Mouse (Mus musculus) heart, embryonic 11.5 days (tissue): ENCODE data around the gene Fdxacb1. TPM values are rescaled to one million over a fixed set of nuclear protein-coding genes. Genes with fewer than 3 reads are reported as not detected.

ENCODE experiments used
- ATAC-seq: fragments of 200-750 bp; cut with Nextera tagmentation; replicated peaks from 2 replicates; pipeline ENCODE4 v1.8.0; 2017; ENCODE audit warnings: moderate library complexity; ENCODE audit not compliant: insufficient number of reproducible peaks, low FRiP score, low TSS enrichment
- H3K27ac ChIP-seq: fragments of 300-500 bp; sonication (generic); 2 replicates; pipeline ENCODE4 v1.5.1; 2014; ENCODE audit warnings: mild to moderate bottlenecking, low read depth, low read length
- H3K27me3 ChIP-seq: fragments of 300-500 bp; sonication (generic); 2 replicates; pipeline ENCODE4 v1.6.1; 2014; ENCODE audit warnings: mild to moderate bottlenecking, low read length, mixed read lengths; ENCODE audit not compliant: control insufficient read depth, insufficient read depth
- H3K36me3 ChIP-seq: fragments of 300-500 bp; sonication (generic); 2 replicates; pipeline ENCODE4 v1.6.1; 2014; ENCODE audit warnings: mild to moderate bottlenecking, low read length, moderate library complexity, mixed read lengths; ENCODE audit not compliant: control insufficient read depth, insufficient read depth
- H3K4me1 ChIP-seq: fragments of 300-500 bp; sonication (generic); 2 replicates; pipeline ENCODE4 v1.6.1; 2014; ENCODE audit warnings: low read length; ENCODE audit not compliant: control insufficient read depth, insufficient read depth
- H3K4me2 ChIP-seq: fragments of 300-500 bp; sonication (generic); 2 replicates; pipeline ENCODE4 v1.6.1; 2014; ENCODE audit warnings: mild to moderate bottlenecking, moderate library complexity
- H3K4me3 ChIP-seq: fragments of 300-500 bp; sonication (generic); 2 replicates; pipeline ENCODE4 v1.5.1; 2014; ENCODE audit warnings: low read depth, low read length
- H3K9ac ChIP-seq: fragments of 300-500 bp; sonication (generic); 2 replicates; pipeline ENCODE4 v1.6.1; 2014; ENCODE audit warnings: mild to moderate bottlenecking, low read depth, low read length, moderate library complexity
- H3K9me3 ChIP-seq: fragments of 300-500 bp; sonication (generic); replicated peaks from 2 replicates; pipeline ENCODE4 v1.6.1; 2016; ENCODE audit warnings: low read length; ENCODE audit not compliant: control insufficient read depth
- WGBS: fragments of 180-500 bp; shearing (Covaris S2); extraction: QIAGEN DNeasy Blood & Tissue Kit; methylation state at CpG from one replicate; pipeline ENCODE4 v1.1.7; 2014; ENCODE audit not compliant: insufficient replicate concordance; 5-methylcytosine and 5-hydroxymethylcytosine counted together
- polyA plus RNA-seq: library from polyadenylated mRNA; unstranded; fragments of >200 nt; fragmentation: Nextera tagmentation; extraction: Ambion mirVana; gene quantifications from 2 replicates; pipeline ENCODE4 v1.2.1, GENCODE M21; 2014

Fdxacb1 gene
- polyA plus RNA-seq, 1 experiment from 2014 or later = 9.9 TPM

GRCm38 (mm10) chr9:50819716-50820115 is 51.7 kb downstream of the Fdxacb1 start:
- no peak overlapping the region for H3K4me3 ChIP-seq

GRCm38 (mm10) chr9:50821651-50822050 is 53.6 kb downstream of the Fdxacb1 start:
- H3K4me3 ChIP-seq = no peak overlapping the region
- H3K36me3 ChIP-seq = peaks cover 6% of the 10 kb centered on the region
- ATAC-seq = no peak
- H3K9ac ChIP-seq = no peak overlapping the region
- H3K9me3 ChIP-seq = no peaks in the 10 kb centered on the region
- H3K27me3 ChIP-seq = no peaks in the 10 kb centered on the region
- H3K27ac ChIP-seq = no peak overlapping the region
- WGBS = 94% methylated on average over 6 of the region's 6 CpGs
- no peak overlapping the region for H3K4me2 ChIP-seq
- no peaks in the 10 kb centered on the region for H3K4me1 ChIP-seq

More at GRCm38 (mm10) chr9:50819716-50820115, 51.7 kb downstream of the Fdxacb1 start:
- WGBS = 88% methylated on average over 6 of the region's 6 CpGs
- Histone ChIP-seq H3K36me3 (peaks cover 9% of the 10 kb centered on the region), H3K27me3 (no peaks in the 10 kb centered on the region), H3K4me1 (no peaks in the 10 kb centered on the region), H3K9me3 (no peaks in the 10 kb centered on the region), H3K9ac (no peak overlapping the region), H3K4me2 (no peak overlapping the region), H3K27ac (no peak overlapping the region)
- no peak for ATAC-seq

- H3K4me2 ChIP-seq = no peak overlapping the region
- H3K4me3 ChIP-seq = no peak overlapping the region
- H3K4me1 ChIP-seq = no peaks in the 10 kb centered on the region
- WGBS = 94% methylated on average over 5 of the region's 5 CpGs
- no peak overlapping the region for H3K9ac ChIP-seq
- no peak for ATAC-seq
- peaks cover 6% of the 10 kb centered on the region for H3K36me3 ChIP-seq
- no peaks in the 10 kb centered on the region for H3K9me3 ChIP-seq
- H3K27me3 ChIP-seq = no peaks in the 10 kb centered on the region
- H3K27ac ChIP-seq = no peak overlapping the region
These were observed 54.2 kb downstream of the Fdxacb1 start for GRCm38 (mm10) chr9:50822216-50822615.

Other genes with a start within 250 kb of the Fdxacb1 start
- 83.3 and 87.9 TPM in 2 replicates for gene Pts, start 239.5 kb upstream of the Fdxacb1 start, polyA plus RNA-seq
- gene Il18, start 213.4 kb upstream of the Fdxacb1 start, polyA plus RNA-seq = 5.5 and 5.8 TPM in 2 replicates
- 0.10 and 0.20 TPM in 2 replicates for gene Bco2, start 213.1 kb upstream of the Fdxacb1 start, polyA plus RNA-seq
- not detected in 2 replicates for gene Tex12, start 206.9 kb upstream of the Fdxacb1 start, polyA plus RNA-seq
- gene Sdhd, start 164.4 kb upstream of the Fdxacb1 start, polyA plus RNA-seq = 572 and 623 TPM in 2 replicates
- gene Timm8b, start 164.3 kb upstream of the Fdxacb1 start, polyA plus RNA-seq = 292 and 318 TPM in 2 replicates
- gene Pih1d2, start 150.9 kb upstream of the Fdxacb1 start, polyA plus RNA-seq = 1.8 and 3.1 TPM in 2 replicates
- 20.2 and 21.3 TPM in 2 replicates for gene Nkapd1, start 150.8 kb upstream of the Fdxacb1 start, polyA plus RNA-seq
- 122 and 144 TPM in 2 replicates for gene Dlat, start 108.5 kb upstream of the Fdxacb1 start, polyA plus RNA-seq
- gene Dixdc1, start 28.7 kb upstream of the Fdxacb1 start, polyA plus RNA-seq = 7.3 and 7.5 TPM in 2 replicates
- gene 2310030G06Rik, start 21.7 kb upstream of the Fdxacb1 start, polyA plus RNA-seq = 7.7 and 9.4 TPM in 2 replicates
- 841 and 878 TPM in 2 replicates for gene Cryab, start 16.9 kb upstream of the Fdxacb1 start, polyA plus RNA-seq
- 319 and 338 TPM in 2 replicates for gene Hspb2, start 15.9 kb upstream of the Fdxacb1 start, polyA plus RNA-seq
- gene Alg9, start 6.8 kb downstream of the Fdxacb1 start, polyA plus RNA-seq = 34.2 and 37.3 TPM in 2 replicates
- gene 1110032A03Rik, start 7.3 kb downstream of the Fdxacb1 start, polyA plus RNA-seq = 22.2 and 22.9 TPM in 2 replicates
- gene Ppp2r1b, start 77.1 kb downstream of the Fdxacb1 start, polyA plus RNA-seq = 63.1 and 66.9 TPM in 2 replicates
- 15.6 and 17.1 TPM in 2 replicates for gene Sik2, start 240.8 kb downstream of the Fdxacb1 start, polyA plus RNA-seq